Mouse (Mus musculus) cerebellum, adult (tissue): ENCODE data around the gene Copz1.
A peak's percentile ranks its signal among the peaks of the same experiment; 100 is the strongest.
"Not testable (repeated sequence)": the region's sequence is repeated elsewhere in the genome, so short reads cannot be mapped to it uniquely, and the experiment has no call there.

Source experiments
- ATAC-seq: cut with Nextera tagmentation; 2 replicates; pipeline ENCODE4 v1.9.2; 2017; ENCODE audit warnings: mild to moderate bottlenecking, moderate library complexity, mixed read lengths; ENCODE audit not compliant: insufficient number of reproducible peaks, low FRiP score, low TSS enrichment

Copz1 gene

GRCm38 (mm10) chr15:103272419-103273279 lies at the start of gene Copz1:
TSS of gene Copz1 (plus strand) at chr15:103272714.
- ATAC-seq = peak; percentile 100

GRCm38 (mm10) chr15:103224161-103224560 lies 48.4 kb upstream of the Copz1 start:
- no peak for ATAC-seq

- ATAC-seq = no peak
Measured at GRCm38 (mm10) chr15:103227022-103227421, 45.5 kb upstream of the Copz1 start.

GRCm38 (mm10) chr15:103227572-103227971 lies 44.9 kb upstream of the Copz1 start:
- ATAC-seq = no peak

- ATAC-seq = no peak
Measured at GRCm38 (mm10) chr15:103228904-103229303, 43.6 kb upstream of the Copz1 start.

- no peak for ATAC-seq
Measured at GRCm38 (mm10) chr15:103233119-103233518, 39.4 kb upstream of the Copz1 start.

GRCm38 (mm10) chr15:103237295-103237694 lies 35.2 kb upstream of the Copz1 start:
- ATAC-seq = no peak

- peak; percentile 93 for ATAC-seq
Measured at GRCm38 (mm10) chr15:103239130-103239684, 33.3 kb upstream of the Copz1 start.

- ATAC-seq = peak; percentile 85
Measured at GRCm38 (mm10) chr15:103239685-103240159, 32.8 kb upstream of the Copz1 start, which contains the start of gene Cbx5. TSS of gene Cbx5 (minus strand) at chr15:103239816.

GRCm38 (mm10) chr15:103240160-103241028 lies 32.1 kb upstream of the Copz1 start, which contains the start of gene Hnrnpa1:
TSS of gene Hnrnpa1 (plus strand) at chr15:103240432.
- ATAC-seq = peak; percentile 85

GRCm38 (mm10) chr15:103241071-103242018 lies 31.2 kb upstream of the Copz1 start:
- not testable (repeated sequence) for ATAC-seq

GRCm38 (mm10) chr15:103242885-103243284 lies 29.6 kb upstream of the Copz1 start:
- no peak for ATAC-seq

- ATAC-seq = no peak
Measured at GRCm38 (mm10) chr15:103245616-103246015, 26.9 kb upstream of the Copz1 start.

- ATAC-seq = no peak
Measured at GRCm38 (mm10) chr15:103247078-103247781, 25.3 kb upstream of the Copz1 start.

- no peak for ATAC-seq
Measured at GRCm38 (mm10) chr15:103247782-103248400, 24.6 kb upstream of the Copz1 start.

- ATAC-seq = no peak
Measured at GRCm38 (mm10) chr15:103248401-103249313, 23.9 kb upstream of the Copz1 start.

GRCm38 (mm10) chr15:103249511-103249910 lies 23.0 kb upstream of the Copz1 start:
- ATAC-seq = not testable (repeated sequence)
